Mouse (Mus musculus) frontal cortex, postnatal 36 days (tissue): ENCODE data around the gene Ttyh3.

Experiments
- DNase-seq, 2 experiments: peaks; one replicate each; pipeline ENCODE4 v3.0.0; 2022; ENCODE audit warnings: low spot score in 2 of 2

The Ttyh3 gene

GRCm38 (mm10) chr5:140652587-140652986 lies 3.8 kb upstream of the Ttyh3 start:
- DNase-seq: no peak

GRCm38 (mm10) chr5:140651231-140651630 lies 2.4 kb upstream of the Ttyh3 start:
- no peak for DNase-seq

DNA sequence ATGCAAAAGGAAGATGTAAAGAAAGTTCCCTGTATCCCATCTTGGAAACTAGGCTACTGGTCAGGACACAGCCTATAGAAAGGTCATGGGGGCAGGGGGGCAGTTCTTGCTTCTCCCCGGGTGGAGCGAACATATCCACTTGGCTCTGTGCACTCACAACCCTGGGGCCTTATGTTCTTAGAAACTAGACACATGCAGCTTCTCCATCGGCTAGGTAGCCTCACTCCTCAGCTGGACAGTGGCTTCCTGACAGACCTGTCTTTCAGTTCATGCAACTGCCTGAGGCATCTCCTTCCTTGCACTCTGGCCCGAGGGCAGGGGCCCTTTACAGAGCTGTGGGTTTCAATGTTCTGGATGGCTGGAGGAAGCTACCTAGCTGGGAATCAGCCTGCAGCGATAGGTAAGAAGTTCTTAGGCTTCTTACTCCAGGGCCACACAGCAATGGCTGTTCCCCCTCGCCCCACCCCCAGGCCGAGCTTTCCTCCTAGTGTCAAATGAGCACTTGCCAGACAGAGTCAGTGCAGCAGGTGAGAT lies 1.1 kb upstream of the Ttyh3 start:
- no peak for DNase-seq

DNA sequence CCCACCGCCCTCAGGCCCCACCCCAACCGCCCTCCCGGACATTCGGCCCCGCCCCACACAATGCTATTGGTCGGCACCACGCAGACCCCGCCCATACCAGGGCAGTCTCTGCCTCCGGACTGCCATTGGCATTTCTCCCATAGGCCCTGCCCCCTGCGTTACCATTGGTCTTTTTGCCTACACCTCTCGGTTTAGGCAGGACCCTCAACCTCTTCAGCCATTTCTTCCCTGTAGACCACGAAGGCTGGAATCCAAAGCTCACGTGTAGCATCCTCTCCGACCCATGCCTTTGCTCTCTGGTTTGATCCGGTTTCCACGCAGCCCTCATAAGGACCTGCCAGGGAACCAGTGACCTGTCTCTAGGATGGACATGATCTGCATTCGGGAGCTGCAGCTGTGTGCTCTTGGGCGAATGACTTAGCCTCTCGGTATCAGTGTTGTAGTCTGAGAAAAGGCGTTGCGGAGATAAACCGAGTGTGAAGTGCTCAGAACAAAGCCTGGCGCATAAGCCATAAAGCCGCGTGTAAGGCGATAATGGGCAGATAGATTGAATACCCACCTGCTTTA lies 353 bp upstream of the Ttyh3 start:
- peak; percentile 94 to 96 for DNase-seq

DNA sequence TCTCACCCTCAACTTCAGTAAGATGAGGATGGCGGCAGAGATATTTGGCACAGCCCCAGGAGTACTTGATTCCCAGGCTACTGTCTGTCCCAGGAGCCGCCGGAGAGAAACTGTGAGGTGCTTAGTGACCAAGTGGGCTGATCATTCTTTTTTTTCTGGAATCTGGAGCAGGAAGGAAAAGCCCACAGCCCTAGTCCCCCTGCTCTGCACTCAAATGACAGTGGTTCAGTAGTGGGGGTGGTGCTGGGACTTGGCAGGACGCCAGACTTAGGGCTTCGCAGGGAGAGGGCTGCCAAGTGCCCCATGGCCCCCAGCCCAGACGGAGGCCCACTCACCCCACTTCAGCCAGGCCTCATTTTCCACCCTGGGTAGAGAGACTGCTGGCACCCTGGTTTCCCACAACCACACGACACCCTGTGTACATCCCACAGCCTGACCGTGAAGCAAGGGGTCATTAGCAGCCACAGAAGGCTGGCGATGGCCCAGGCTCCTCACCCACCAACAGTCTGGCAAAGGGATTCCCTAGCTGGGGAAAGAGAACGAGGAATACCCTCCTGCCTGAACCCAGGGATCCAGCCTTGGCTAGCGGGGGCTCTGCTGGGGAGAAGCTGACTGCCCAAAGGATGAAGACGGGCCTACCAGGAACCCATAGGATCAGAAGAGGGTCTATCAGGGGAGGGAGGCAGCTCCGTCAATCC lies 861 bp downstream of the Ttyh3 start:
- DNase-seq: peak; percentile 59 to 62

DNA sequence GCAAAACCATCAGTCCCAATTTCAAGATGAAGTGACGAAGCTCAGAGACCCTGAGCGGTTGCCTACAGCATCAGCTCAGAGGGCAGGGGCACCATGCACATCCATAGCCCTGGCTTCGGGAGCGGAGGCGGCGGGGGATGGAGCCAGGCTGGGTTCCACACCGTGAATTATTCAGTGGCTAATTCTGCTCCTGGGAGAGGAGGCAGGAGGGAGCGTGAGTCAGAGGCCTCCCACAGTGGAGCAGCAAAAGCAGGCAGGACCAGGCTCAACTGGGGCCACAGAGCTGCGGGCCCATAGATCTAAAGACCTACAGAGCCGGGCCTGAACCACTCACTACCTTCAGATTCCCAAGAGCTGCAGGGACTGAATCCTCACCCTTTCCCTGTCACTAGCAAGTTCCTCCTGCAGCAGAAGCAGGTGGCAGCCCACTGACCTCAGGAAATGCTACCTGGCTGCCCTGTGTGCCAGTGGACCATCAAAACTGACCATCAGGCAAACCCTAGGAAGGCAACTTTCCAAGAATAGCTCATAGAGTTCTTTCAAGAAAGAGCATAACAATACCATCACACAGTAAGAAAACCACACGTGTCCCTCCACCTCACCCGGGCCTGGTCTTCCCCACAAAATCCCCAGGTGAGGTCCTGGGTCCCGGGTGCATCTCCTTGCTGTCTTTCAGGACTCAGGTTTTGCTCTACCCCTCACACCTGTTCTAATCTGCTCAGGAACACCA lies 1.6 kb downstream of the Ttyh3 start:
- DNase-seq: peak; percentile 60 to 74

- no peak for DNase-seq
These were observed 2.7 kb downstream of the Ttyh3 start for GRCm38 (mm10) chr5:140646171-140646570.

DNA sequence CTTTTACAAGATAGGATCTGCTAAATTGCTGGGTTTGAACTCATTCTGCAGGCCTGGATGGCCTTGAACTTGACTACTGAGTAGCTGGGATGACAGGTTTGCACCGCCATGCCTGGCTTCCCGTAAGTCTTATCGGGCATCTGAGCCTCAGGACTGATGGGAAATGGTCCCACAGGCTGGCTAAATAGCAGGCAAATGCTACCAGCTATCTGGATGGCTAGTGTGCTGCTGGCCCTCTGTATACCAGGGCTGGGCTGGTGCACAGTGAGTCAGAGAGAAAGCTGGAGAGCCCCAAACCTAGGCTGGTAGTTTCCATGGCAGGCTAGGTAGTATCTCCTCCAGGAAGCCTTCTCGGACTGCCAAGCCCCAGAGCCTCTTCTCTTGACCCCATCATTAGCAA lies 3.4 kb downstream of the Ttyh3 start:
- no peak for DNase-seq

DNA sequence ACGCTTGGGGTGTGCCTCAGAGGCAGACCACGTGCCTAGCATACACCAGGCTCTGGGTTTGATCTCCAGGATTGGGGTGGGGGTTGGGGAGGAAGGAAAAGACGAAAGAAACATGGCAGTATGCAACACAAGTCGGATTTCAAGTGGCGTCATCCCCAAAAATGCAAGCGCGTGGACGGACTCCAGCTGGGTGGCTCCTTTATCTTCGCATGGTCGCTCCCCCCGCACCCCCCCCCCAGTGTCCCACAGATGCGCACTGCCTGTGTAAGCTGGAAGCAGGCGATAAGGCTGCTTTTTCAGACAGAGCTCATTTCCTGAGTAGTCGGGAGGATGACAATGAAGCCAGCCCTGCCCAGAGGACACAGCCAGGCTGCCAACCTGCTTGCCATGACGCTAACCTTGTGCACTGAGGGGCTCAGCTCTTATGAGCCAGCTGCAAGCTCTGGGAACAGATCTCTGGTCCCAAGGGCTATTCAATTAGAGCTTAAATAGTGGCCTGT lies 4.1 kb downstream of the Ttyh3 start:
- DNase-seq: no peak

GRCm38 (mm10) chr5:140644263-140644662 lies 4.6 kb downstream of the Ttyh3 start:
- DNase-seq: no peak

- DNase-seq: no peak
These were observed 6.8 kb downstream of the Ttyh3 start for GRCm38 (mm10) chr5:140642076-140642475.

DNA sequence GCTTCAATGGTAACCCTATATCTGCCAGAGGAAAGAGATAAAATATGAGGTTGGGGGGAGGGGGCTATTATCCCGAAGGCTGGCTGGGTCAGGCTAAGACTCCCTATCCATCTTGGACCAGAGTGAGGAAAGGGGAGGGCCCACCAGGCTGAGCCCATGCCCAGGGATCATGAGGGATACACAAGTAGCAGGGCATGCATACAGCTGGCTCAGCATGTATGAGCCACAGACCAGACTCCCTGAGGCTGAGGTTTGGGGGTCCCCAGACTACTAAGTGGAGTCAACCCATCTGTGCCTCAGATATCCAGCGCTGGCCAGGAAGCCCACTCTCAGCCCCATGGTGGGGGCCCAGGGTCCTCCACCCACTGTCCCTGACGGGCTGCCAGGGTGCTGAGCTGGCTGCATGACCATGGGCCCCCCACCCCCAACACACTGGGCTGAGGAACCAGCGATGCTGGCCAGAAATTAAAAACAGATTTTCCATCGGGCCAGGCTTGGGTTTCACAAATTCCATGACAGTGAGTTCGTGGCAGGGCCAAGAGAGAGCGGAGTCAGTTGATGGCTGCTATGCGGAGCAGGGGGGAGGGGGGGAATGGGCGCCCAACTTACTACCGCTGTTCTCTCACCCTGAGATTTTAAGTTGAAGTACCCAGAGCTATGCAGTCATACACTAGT lies 7.4 kb downstream of the Ttyh3 start:
- DNase-seq: no peak

GRCm38 (mm10) chr5:140640812-140641211 lies 8.0 kb downstream of the Ttyh3 start:
- no peak for DNase-seq

DNA sequence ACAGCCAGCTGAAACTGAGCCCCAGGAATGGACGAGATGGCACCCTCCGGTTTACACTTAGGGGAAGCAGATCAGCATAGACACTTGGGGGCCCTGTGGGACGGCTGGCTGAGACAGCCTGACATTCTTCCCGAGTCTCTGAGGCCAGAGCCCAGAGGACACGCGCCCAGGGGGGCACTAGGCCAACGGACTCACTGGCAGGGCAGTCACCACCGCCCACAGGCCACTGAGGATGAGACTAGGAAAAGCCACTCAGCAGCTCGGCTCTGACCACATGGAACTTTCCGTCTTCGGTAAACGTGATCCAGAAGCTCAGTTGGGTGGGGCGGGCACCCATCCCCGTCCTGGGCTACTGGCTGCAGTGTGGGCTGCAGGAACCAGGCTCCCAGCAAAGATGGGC lies 9.0 kb downstream of the Ttyh3 start:
- no peak for DNase-seq

GRCm38 (mm10) chr5:140639312-140639711 lies 9.5 kb downstream of the Ttyh3 start:
- no peak for DNase-seq

GRCm38 (mm10) chr5:140638484-140638883 lies 10.3 kb downstream of the Ttyh3 start:
- no peak for DNase-seq

GRCm38 (mm10) chr5:140637989-140638388 lies 10.8 kb downstream of the Ttyh3 start:
- no peak for DNase-seq

GRCm38 (mm10) chr5:140637058-140637410 lies 11.8 kb downstream of the Ttyh3 start:
- peak in 1 of 2 experiments; percentile 53 for DNase-seq

- DNase-seq: no peak
These were observed 12.3 kb downstream of the Ttyh3 start for GRCm38 (mm10) chr5:140636316-140637057.

- DNase-seq: no peak
These were observed 13.8 kb downstream of the Ttyh3 start for GRCm38 (mm10) chr5:140634798-140635722.
